ENCODE assay signal across 8 mouse cellular contexts in genomic region chr4:57017229-57017628, GRCm38 (mm10). TPM values are rescaled to one million over a fixed set of nuclear protein-coding genes. Genes with fewer than 3 reads are reported as not detected.
DNase-seq lines count a peak whose midpoint lies in the region; ATAC-seq and TF ChIP-seq lines count a peak whose summit lies in the region.

No protein-coding gene starts in this region.

- H3K27ac ChIP-seq in bone marrow macrophage, adult 2 months (ENCODE audit: insufficient read depth, low read depth, low read length), result no peak overlapping the region
- no peak overlapping the region for H3K27ac ChIP-seq in embryonic fibroblast, embryonic 13.5 days (ENCODE audit: insufficient read depth, low read length)

- no peak overlapping the region for H3K4me3 ChIP-seq in bone marrow macrophage, adult 2 months (ENCODE audit: insufficient read depth, low read length)
- no peak overlapping the region for H3K4me3 ChIP-seq in embryonic fibroblast, embryonic 13.5 days (ENCODE audit: insufficient read depth, low read length)

- no peaks in the 10 kb centered on the region for H3K4me1 ChIP-seq in bone marrow macrophage, adult 2 months (ENCODE audit: control insufficient read depth, insufficient read depth, low read length)
- no peaks in the 10 kb centered on the region for H3K4me1 ChIP-seq in embryonic fibroblast, embryonic 13.5 days (ENCODE audit: control insufficient read depth, insufficient read depth, low read length)

- TF ChIP-seq CTCF in bone marrow macrophage, adult 2 months (IDR thresholded peaks at IDR 0.05; ENCODE audit: low read depth, low read length), result peak; percentile 96
- peak; percentile 51; the same call in 1 of the 2 replicates for TF ChIP-seq CTCF in embryonic fibroblast, embryonic 13.5 days (IDR thresholded peaks at IDR 0.05; ENCODE audit: borderline replicate concordance, insufficient read depth, low read length)

- DNase-seq in Muller cell, postnatal 12 days (ENCODE audit: inconsistent ontology term), result peak; percentile 49
- peak; percentile 73 to 74 for DNase-seq in layer of hippocampus, postnatal 14 days (ENCODE audit: low spot score in 2 of 2)
- DNase-seq in spleen, adult 12 weeks (ENCODE audit: low spot score), result peak; percentile 37

- peak; percentile 67 to 85; a peak in 3 of 4 replicates for ATAC-seq in hematopoietic stem cell, adult 5-6 weeks (replicated peaks in 1 of 2; ENCODE audit: insufficient read depth in 1 of 2, low FRiP score in 2 of 2, low TSS enrichment in 1 of 2, low read depth in 1 of 2, poor library complexity in 2 of 2, severe bottlenecking in 2 of 2)
- peak; percentile 76 for ATAC-seq in megakaryocyte, adult 5-6 weeks (ENCODE audit: poor library complexity, severe bottlenecking)
- no peak for ATAC-seq in erythroid progenitor cell, adult 5-6 weeks (replicated peaks; ENCODE audit: low FRiP score, poor library complexity, severe bottlenecking)

- no peak for TF ChIP-seq POLR2A in bone marrow macrophage, adult 2 months (IDR thresholded peaks at IDR 0.05; ENCODE audit: borderline replicate concordance, low read depth, low read length)
- TF ChIP-seq POLR2A in embryonic fibroblast, embryonic 13.5 days (IDR thresholded peaks at IDR 0.05; ENCODE audit: low read depth, low read length), result no peak

RNA-seq across cellular contexts. Expression of gene Frrs1l, which starts 27.0 kb away (rescaled TPM):
- polyA plus RNA-seq in bone marrow macrophage, adult 2 months (2012; ENCODE audit: insufficient read depth, insufficient read length, missing spikeins), result not detected in 2 replicates
- 0.16 and 0.23 TPM in 2 replicates for polyA plus RNA-seq in embryonic fibroblast, embryonic 13.5 days (2011; ENCODE audit: insufficient read length, low read depth, missing spikeins)
- 0.19 TPM in 1 of 2 replicates, not detected in the other for total RNA-seq in hematopoietic stem cell, adult 5-6 weeks (2017)
- total RNA-seq in layer of hippocampus, postnatal 14 days (2021), result 100 to 1,000 TPM; 161 to 167 TPM
- not detected in 2 replicates for total RNA-seq in megakaryocyte, adult 5-6 weeks (2015)
- total RNA-seq in megakaryocyte, adult 5-6 weeks (2017), result not detected in 2 replicates
- total RNA-seq in erythroid progenitor cell, adult 5-6 weeks (2015; ENCODE audit: low replicate concordance), result not detected in 2 replicates
- total RNA-seq in erythroid progenitor cell, adult 5-6 weeks (2017; ENCODE audit: low replicate concordance), result not detected in 2 replicates

Comparison
In these comparisons a context has a peak if more than half of its experiments do, and no peak if none do; other contexts are left out.
1. RNA of gene Frrs1l, which starts 27.0 kb away (total RNA-seq): 161 to 167 TPM in layer of hippocampus, postnatal 14 days; 0.19 TPM in hematopoietic stem cell, adult 5-6 weeks, not detected in megakaryocyte, adult 5-6 weeks and not detected in erythroid progenitor cell, adult 5-6 weeks; every median in the first group is over 100 times any median in the second.
2. Peak in every context shown above with its lines, with median percentiles within 50 percentile points of each other: DNase-seq.